Mouse (Mus musculus) hindbrain, postnatal 0 days (tissue): Measurements from ENCODE around the gene Gm12184. TPM values are rescaled to one million over a fixed set of nuclear protein-coding genes. Genes with fewer than 3 reads are reported as not detected.
A peak's percentile ranks its signal among the peaks of the same experiment; 100 is the strongest.

Experiments
- ATAC-seq: fragments of 200-750 bp; cut with Nextera tagmentation; 2 replicates; pipeline ENCODE4 v1.8.0; 2017; ENCODE audit warnings: mild to moderate bottlenecking, moderate TSS enrichment, moderate library complexity
- DNase-seq: peaks from one replicate; pipeline ENCODE4 v3.0.0-alpha.2; 2015; ENCODE audit warnings: low spot score
- H3K27ac ChIP-seq: fragments of 300-500 bp; sonication (generic); 2 replicates; pipeline ENCODE4 v1.5.1; 2014; ENCODE audit warnings: mild to moderate bottlenecking
- H3K27me3 ChIP-seq: fragments of 300-500 bp; sonication (generic); 2 replicates; pipeline ENCODE4 v1.6.1; 2014; ENCODE audit warnings: low read length, mixed read lengths; ENCODE audit not compliant: insufficient read depth
- H3K36me3 ChIP-seq: fragments of 300-500 bp; sonication (generic); 2 replicates; pipeline ENCODE4 v1.6.1; 2014; ENCODE audit warnings: low read length, mixed read lengths; ENCODE audit not compliant: insufficient read depth
- H3K4me1 ChIP-seq: fragments of 300-500 bp; sonication (generic); 2 replicates; pipeline ENCODE4 v1.6.1; 2014; ENCODE audit warnings: antibody characterized with exemption, low read length, mixed read lengths; ENCODE audit not compliant: insufficient read depth
- H3K4me2 ChIP-seq: fragments of 300-500 bp; sonication (generic); 2 replicates; pipeline ENCODE4 v1.6.1; 2014; ENCODE audit warnings: low read depth, mild to moderate bottlenecking, low read length, moderate library complexity, mixed read lengths
- H3K4me3 ChIP-seq: fragments of 300-500 bp; sonication (generic); 2 replicates; pipeline ENCODE4 v1.5.1; 2014; ENCODE audit warnings: low read length
- H3K9ac ChIP-seq: fragments of 300-500 bp; sonication (generic); replicated peaks from 2 replicates; pipeline ENCODE4 v1.6.1; 2014; ENCODE audit warnings: mild to moderate bottlenecking, low read length, moderate library complexity, mixed read lengths
- H3K9me3 ChIP-seq: fragments of 300-500 bp; sonication (generic); 2 replicates; pipeline ENCODE4 v1.6.1; 2016; ENCODE audit warnings: low read length, mixed read lengths
- CTCF ChIP-seq: IDR thresholded peaks from 2 replicates; pipeline ENCODE4 v1.5.1; 2016; ENCODE audit warnings: antibody characterized with exemption, control low read depth, low read depth
- WGBS: fragments of 180-500 bp; shearing (Covaris S2); extraction: QIAGEN DNeasy Blood & Tissue Kit; methylation state at CpG from one replicate; pipeline ENCODE4 v1.1.7; 2014; 5-methylcytosine and 5-hydroxymethylcytosine counted together
- polyA plus RNA-seq: library from polyadenylated mRNA; unstranded; fragments of >200 nt; fragmentation: Nextera tagmentation; extraction: Ambion mirVana; gene quantifications from 2 replicates; pipeline ENCODE4 v1.2.1, GENCODE M21; 2015
- total RNA-seq: library from RNA; depleted of rRNA; stranded (reverse); fragments of >200 nt; gene quantifications from 2 replicates; pipeline ENCODE4 v1.2.3, GENCODE M21; 2014

Gm12184 gene
- total and polyA plus RNA-seq, 2 experiments from 2014 or later, result 6.0 to 20.1 TPM

GRCm38 (mm10) chr11:48790946-48791345, 35.5 kb downstream of the Gm12184 start:
- 51% methylated on average over 8 of the region's 8 CpGs for WGBS
- no peak overlapping the region for H3K27ac ChIP-seq
- no peaks in the 10 kb centered on the region for H3K27me3 ChIP-seq
- H3K4me3 ChIP-seq, result no peak overlapping the region
- H3K9ac ChIP-seq, result no peak overlapping the region
- TF ChIP-seq CTCF, result no peak
- H3K4me1 ChIP-seq, result no peaks in the 10 kb centered on the region
- H3K9me3 ChIP-seq, result no peaks in the 10 kb centered on the region
- no peak for DNase-seq
- no peak for ATAC-seq
- H3K4me2 ChIP-seq, result no peak overlapping the region
- no peaks in the 10 kb centered on the region for H3K36me3 ChIP-seq

- no peak overlapping the region for H3K9ac ChIP-seq
- H3K4me3 ChIP-seq, result peak overlapping the region; percentile 18
- H3K4me2 ChIP-seq, result peak overlapping the region; percentile 51
- no peaks in the 10 kb centered on the region for H3K27me3 ChIP-seq
- DNase-seq, result peak; percentile 90
- no peaks in the 10 kb centered on the region for H3K9me3 ChIP-seq
- WGBS, result 15% methylated on average over 20 of the region's 20 CpGs
- no peaks in the 10 kb centered on the region for H3K36me3 ChIP-seq
- ATAC-seq, result peak; percentile 80
- TF ChIP-seq CTCF, result peak; percentile 86
- no peak overlapping the region for H3K27ac ChIP-seq
- no peaks in the 10 kb centered on the region for H3K4me1 ChIP-seq
These were observed 36.3 kb downstream of the Gm12184 start for GRCm38 (mm10) chr11:48789973-48790823.

GRCm38 (mm10) chr11:48789215-48789614, 37.2 kb downstream of the Gm12184 start:
- ATAC-seq, result no peak
- Histone ChIP-seq H3K27me3 (no peaks in the 10 kb centered on the region), H3K36me3 (no peaks in the 10 kb centered on the region), H3K4me1 (no peaks in the 10 kb centered on the region), H3K27ac (no peak overlapping the region), H3K4me2 (no peak overlapping the region), H3K9me3 (no peaks in the 10 kb centered on the region), H3K4me3 (no peak overlapping the region), H3K9ac (no peak overlapping the region)
- no peak for DNase-seq
- WGBS, result 88% methylated on average over 5 of the region's 5 CpGs
- TF ChIP-seq CTCF, result no peak

- H3K27ac ChIP-seq, result peak overlapping the region; percentile 56; the same call in 1 of the 2 replicates
- no peaks in the 10 kb centered on the region for H3K36me3 ChIP-seq
- DNase-seq (peak; percentile 93), ATAC-seq (peak; percentile 75)
- H3K9ac ChIP-seq, result peak overlapping the region; percentile 45
- TF ChIP-seq CTCF, result peak; percentile 79
- peak overlapping the region; percentile 64 for H3K4me2 ChIP-seq
- H3K4me1 ChIP-seq, result no peaks in the 10 kb centered on the region
- no peaks in the 10 kb centered on the region for H3K9me3 ChIP-seq
- 3% methylated on average over 16 of the region's 16 CpGs for WGBS
- H3K27me3 ChIP-seq, result no peaks in the 10 kb centered on the region
- H3K4me3 ChIP-seq, result peak overlapping the region; percentile 37
These were observed 38.0 kb downstream of the Gm12184 start for GRCm38 (mm10) chr11:48788311-48789089.

- Histone ChIP-seq H3K9me3 (no peaks in the 10 kb centered on the region), H3K4me2 (peak overlapping the region; percentile 64), H3K36me3 (no peaks in the 10 kb centered on the region), H3K4me1 (no peaks in the 10 kb centered on the region), H3K4me3 (peak overlapping the region; percentile 37), H3K27me3 (no peaks in the 10 kb centered on the region), H3K9ac (peak overlapping the region; percentile 45; the same call in 1 of the 2 replicates), H3K27ac (peak overlapping the region; percentile 56; the same call in 1 of the 2 replicates)
- DNase-seq (peak; percentile 71), ATAC-seq (peak; percentile 76)
- WGBS, result 47% methylated on average over 10 of the region's 10 CpGs
- no peak for TF ChIP-seq CTCF
These were observed 38.8 kb downstream of the Gm12184 start for GRCm38 (mm10) chr11:48787455-48788211.

- Histone ChIP-seq H3K27ac (no peak overlapping the region), H3K4me3 (no peak overlapping the region), H3K9me3 (no peaks in the 10 kb centered on the region), H3K27me3 (no peaks in the 10 kb centered on the region), H3K4me2 (no peak overlapping the region), H3K4me1 (no peaks in the 10 kb centered on the region), H3K36me3 (no peaks in the 10 kb centered on the region), H3K9ac (no peak overlapping the region)
- DNase-seq (no peak), ATAC-seq (no peak)
- WGBS, result 89% methylated on average over 4 of the region's 4 CpGs
- no peak for TF ChIP-seq CTCF
These were observed 44.2 kb downstream of the Gm12184 start for GRCm38 (mm10) chr11:48782243-48782642.
